Mouse (Mus musculus) MEL-GATA-1-ER (cell line): Measurements from ENCODE around the gene F2r.
A peak's percentile ranks its signal among the peaks of the same experiment; 100 is the strongest.

Experiments
- DNase-seq: peaks from one replicate; pipeline ENCODE4 v3.0.0-alpha.2; 2012; ENCODE audit warnings: low read depth; ENCODE audit errors: extremely low read depth

Gene F2r

DNA sequence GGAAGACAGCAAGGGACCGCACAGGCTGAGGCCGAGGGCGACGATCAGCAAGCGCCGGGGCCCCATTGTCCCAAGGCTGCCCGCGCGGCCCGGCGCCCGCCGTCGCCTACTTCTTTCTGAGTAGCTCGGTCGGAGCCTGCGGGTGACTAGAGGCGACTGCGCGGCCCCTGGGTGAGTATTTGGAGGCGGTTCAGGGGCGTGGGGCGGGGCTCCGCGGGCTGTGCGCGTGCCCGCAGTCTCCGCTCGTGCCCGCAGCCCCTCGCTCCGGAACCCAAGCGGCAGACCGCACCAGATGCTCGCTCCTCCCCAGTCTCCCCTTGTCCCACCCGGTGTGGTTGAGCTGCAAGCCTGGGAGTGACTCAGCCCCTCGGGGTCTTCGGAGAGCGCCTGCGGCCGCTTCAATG is at the start of gene F2r:
TSS of gene F2r (minus strand) at position 179 of the 404 bp plus-strand sequence.
- peak; percentile 56 for DNase-seq

DNA sequence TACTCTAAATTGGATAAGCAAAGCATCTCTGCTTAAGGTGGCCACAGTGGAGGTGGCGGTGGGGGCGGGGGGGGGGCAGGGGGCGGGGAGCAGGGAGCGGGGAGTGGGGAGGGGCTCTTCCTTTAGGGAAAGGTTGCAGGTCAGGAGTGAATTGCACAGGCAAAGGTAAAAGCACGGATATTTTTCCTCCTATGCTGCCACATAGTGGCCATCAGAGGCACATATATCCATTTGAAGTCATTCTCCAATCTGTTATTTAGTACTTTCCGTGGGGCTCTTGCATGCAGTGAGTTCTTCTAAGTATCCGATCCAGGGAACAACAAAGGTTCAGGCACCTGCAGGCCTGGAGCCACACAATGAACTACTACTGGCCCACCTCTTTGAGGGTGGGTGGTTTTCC is 49.0 kb upstream of the F2r start:
- no peak for DNase-seq

DNA sequence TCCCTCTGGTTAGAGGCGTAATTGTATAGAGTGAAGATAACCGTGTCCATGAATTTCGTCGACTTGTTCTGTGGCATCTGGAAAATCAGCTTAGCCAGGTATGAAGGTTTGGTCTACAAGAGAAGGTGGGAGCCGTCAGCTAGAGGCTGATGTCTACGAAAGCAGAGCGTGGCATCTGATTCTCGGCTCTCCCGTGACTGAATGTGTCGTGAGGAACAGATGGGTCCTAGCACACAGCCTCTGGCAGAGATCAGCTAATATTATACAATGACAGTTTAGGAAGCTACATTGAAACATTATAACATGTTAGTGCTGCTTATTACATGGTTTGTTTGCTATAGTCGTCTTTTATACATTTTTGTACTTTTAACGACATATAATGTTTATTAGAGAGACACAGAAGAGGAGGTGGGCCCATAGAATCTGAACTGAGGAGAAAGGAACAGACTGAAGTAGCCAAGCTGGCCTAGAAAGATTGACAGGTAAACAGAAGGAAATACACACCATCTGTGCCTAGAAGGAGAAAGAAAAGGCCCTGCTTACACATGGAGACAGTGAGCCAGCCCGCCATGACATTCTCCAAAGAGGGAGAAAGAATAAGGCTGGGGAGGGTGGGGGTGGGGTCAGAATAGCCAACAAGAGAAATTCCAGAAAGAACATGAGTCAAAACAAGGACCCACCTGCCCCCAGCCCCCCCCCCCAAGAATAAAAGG is 47.5 kb upstream of the F2r start:
- no peak for DNase-seq

DNA sequence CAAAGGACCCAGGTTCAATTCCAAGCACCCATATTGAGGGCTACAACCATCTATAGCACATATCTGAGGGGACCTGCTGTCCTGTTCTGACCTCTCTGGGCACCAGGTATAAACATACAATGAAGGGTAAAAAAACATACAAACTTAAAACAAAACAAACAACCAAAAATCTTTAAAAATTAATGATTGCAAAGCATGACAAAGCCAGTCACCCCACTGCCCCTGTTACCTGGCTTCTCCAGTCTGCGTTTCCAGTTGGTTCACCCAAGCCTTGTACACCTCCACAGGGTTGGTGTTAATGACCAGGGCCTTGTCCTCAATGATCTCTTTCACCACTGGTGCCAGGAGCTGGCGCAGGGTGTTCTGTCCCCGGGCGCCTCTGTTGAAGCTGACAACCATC is 45.5 kb upstream of the F2r start:
- DNase-seq, result no peak

DNA sequence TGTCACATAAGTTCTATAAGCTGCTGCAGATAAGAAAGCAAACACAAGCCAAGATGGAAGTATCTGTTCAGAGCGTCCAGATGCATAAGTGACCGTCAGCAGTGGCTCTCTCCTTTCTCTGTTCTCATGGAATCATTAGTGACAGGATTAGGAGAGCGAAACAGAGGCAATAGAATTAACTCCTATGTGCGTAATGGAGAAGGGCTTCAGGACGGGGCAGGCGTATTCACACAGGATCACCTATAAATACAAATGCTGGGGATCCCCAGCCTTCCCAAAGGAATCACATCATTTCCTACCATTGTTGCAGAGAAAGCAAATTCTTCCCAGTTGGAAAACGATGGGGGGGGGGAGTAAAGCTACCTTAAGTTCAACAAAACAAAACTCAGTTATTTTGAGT is 41.1 kb upstream of the F2r start:
- DNase-seq, result no peak

DNA sequence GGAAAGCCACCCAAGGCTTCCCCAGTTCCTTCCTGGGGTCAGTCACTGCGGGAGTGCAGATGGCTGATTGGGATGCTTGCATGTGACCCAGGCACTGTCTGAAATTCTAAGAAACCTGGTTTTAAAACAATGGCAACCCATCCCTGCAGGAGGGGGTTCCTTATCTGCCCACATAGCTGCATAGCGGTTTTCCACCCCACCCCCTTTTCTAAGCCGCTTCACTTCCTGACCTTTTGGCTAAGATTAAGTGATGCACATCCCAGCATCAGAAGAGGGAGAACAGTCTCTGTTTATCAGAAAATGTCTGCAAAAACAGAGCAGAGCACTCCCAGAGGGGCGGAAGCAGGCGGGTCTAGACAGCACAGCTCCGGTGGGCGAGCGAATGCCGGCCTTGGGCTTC is 38.9 kb upstream of the F2r start:
- DNase-seq, result peak; percentile 98

DNA sequence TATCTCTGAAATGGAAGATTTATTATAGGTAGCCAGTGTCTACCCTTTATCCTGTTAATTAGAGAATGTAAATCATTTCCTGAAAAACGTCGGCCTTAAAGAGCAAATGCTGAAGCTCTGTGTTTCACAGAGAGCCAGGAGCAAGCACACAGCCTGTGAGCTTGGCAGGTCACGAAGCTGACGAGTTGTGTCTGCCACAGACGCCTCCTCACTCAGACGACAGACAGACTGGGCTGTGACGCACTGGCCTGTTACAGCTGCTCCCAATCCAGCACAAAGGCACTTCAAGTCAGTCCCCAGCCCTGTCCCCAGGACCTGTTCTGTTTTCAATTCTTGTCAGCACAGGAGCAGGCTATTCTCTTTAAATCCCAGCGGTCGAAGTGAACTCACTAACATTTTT is 37.0 kb upstream of the F2r start:
- no peak for DNase-seq

DNA sequence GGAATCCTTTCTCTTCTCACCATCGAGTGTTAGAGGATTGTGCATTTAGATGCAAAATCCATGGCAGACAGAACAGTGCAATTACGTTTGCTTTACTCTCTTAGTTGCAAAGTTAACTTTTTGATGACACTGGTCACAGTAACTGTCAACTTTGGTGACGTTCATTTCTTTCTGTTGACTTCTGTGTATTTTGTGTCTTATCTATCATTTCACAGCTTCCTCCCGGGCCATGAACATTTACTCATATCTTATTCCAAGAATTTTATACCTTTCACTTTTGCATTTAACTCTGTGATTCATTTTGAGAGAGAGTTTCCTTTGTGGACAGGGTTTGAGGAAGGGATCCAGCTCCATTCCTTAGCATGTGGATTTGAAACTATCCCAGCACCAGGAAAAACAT is 35.4 kb upstream of the F2r start:
- peak; percentile 43 for DNase-seq

DNA sequence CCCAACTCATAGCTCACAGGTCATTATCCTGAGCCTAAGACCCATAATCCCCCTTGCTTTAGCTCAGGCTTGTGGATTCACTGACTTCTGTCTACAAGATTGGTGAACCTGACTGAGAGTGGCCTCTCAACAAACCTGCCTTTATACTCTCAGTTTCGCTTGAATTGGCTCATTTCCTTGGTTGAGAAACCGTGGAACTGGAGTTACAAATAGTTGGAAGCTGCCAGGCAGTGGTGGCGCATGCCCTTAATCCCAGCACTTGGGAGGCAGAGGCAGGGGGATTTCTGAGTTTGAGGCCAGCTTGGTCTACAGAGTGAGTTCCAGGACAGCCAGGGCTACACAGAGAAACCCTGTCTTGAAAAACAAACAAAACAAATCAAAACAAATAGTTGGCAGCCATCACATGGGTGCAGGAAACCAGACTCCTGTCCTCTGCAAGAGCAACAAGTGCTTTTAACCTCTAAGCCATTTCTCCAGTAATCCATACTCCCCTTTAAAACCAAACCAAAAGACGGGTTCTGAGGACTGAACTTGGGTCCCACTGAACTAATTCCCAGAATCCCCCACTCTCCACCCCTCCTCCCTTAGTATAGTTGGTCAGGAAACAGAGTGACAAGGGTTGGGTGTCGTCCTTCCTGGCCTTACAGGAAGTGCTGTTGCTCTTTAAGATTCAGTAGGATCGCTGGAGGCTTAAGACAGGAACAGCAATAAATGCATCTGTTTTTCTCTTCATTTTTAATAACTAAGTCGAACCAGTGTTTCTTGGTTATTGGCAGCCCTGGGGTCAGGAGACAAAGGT is 33.8 kb upstream of the F2r start:
- DNase-seq, result no peak

DNA sequence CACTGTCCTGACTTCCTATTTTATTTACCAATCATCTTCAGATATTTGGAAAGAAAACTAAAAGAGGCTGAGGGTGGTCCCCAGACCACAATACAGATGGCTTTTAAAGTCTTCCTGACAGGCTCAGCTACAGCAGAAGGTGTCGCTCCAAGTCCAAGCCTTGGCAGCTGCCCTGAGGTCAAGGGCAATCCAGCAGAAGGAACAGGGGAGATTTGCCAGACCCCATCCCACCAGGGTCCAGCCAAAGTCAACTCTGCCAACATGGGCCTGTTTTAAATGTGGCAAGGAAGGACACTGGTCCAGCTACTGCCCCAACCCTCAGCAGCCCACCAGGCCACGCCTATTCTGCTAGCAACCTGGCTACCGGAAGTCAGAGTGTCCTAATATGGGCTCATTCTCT is 31.7 kb upstream of the F2r start:
- DNase-seq, result no peak

DNA sequence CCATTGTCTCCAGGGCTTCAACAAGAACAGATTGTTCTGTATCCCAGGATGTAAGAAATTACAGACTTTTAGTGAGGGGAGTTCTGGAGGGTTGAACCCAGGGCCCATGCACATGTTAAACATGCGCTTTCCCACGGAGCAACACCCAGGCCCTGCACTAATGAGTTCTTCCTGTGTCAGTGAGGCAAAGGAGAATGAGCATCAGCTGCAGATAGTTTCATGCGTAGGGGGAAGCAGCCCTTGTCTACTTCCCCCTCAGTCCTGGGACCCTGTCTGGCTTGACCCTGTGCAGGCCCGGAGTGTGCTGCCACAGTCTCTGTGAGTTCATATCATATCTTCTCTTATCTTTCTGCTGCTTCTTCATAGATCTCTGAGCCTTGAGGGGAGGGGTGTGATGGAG is 29.0 kb upstream of the F2r start:
- no peak for DNase-seq

DNA sequence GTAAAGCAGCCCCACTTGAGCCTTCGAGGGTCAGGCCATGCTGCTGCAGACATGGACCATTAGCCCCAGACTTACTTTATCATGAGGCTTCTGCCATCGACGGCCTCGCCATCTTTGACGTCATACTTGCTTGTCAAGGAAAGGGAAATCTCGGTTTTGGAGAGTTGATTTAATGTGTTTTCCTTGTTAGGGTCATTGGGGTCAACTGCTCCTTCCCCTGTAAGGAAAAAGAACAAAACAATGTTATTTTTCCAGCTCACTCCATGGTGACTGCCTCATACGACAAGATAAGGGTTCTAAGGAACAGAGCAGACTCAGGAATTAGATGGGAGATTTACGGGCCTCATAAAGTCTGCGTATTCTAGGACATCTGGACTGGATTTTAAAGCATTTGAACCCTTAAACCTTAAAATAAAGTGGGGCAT is 28.4 kb upstream of the F2r start:
- no peak for DNase-seq

DNA sequence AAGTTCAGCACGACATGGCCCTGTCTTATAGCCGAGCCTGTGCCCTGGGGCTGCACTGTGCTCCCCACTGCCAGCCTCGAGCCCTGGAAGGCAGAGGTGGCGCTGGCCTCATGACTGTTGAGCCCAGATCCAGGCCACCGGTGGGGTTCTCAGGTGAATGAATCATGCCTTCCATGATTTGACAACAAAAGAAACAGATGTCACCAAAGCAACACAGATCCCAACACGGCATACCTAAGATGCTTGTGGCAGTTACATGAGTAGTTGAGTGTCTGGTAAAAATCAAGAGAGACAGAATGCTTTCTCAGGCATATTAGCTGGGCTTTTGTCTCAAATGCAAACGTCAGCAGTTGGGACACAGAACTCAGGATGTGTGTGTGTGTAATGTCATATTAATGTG is 25.5 kb upstream of the F2r start:
- no peak for DNase-seq

DNA sequence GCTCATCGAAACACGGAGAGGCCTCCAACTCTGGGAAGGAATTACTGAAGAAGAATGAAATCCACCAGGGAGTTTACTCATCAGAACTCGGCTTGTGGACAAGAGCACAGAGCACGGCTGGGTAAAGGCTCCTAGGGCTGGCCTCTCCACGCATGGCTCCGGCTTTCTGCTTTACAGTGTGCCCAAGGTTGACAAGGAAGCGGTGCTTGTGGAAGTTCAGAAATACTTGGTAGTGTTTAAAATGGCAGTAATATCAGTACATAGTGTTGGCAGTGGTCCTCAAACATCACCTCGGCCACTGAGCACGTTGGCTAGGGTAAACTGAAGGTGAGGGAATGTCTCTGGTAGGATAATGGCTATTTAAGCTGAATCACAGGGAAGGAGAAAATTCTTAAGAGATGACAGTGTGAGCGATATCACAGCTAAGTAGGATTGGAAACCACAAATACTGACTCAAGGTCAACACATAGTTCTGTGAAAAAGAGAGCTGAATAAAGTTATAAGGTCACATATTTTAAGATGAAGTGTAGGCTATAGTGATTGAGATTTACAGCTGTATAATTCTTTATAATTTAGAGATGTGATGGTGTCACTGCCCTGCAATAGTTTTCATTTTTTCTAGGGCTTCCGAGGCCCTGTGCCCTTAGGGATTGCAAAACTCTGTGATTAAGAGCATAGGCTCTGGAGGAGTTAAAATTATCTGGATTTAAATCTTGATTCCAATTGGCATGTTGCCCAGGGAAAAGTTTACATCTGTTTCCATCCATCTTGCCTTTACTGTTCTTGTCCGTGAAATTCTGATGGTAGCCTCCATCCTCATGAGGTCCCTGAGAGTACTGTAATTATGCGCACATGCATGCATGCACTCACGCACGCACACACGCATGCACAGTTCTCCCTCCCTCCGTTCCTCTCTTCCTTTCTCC is 23.0 kb upstream of the F2r start:
- no peak for DNase-seq

DNA sequence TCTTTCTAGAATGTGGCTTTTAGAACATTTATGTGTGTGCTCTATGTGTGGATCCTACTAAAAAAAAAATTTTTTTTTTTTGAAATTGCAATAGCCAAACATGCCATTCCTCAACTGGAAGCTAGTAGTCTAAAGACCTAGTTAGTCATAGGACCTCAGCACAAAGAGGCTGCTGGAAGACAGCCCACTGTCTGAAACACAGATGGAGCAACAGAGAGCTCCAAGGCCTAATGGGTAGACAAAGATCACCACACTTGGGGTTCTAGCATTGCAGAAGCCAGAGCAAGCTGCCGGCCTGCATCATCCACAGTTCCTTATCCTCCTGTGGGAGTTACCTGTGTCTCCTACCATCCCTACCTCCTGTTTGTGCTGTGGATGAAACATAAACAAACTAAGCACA is 22.1 kb upstream of the F2r start:
- no peak for DNase-seq

DNA sequence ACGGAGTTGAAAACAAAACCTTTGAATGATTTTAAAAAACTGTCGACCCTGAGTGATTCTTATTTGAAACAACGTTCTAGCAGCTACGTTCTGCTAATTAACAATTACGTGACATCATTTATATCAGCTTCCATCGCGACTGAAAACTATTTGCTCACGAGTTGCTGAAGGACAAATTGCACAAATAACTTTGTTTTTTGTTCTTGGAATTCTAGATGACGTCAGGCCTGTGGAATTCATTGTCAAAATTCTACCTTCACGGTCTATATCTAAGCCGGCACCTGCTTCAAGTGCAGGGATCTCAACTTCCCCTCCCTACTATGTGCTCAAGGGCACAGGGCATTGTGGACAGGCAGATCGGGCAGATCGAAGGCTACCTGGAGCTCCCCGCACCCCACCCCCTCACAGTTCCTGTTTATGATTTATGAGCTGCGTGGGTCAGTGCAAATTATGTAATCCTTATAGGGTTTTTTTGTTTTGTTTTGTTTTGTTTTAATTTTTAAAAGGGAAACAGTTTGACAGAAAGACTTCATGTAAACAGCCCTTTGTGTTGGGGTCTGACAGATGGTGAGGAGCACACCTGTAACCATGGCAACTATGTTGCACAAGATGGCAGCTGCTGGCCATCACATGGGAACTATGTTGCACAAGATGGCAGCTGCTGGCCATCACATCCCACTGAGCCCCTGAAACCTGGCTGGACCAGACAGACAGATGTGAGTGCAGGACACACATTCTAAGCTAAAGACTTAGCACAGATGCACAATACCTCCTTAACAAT is 21.2 kb upstream of the F2r start:
- no peak for DNase-seq

DNA sequence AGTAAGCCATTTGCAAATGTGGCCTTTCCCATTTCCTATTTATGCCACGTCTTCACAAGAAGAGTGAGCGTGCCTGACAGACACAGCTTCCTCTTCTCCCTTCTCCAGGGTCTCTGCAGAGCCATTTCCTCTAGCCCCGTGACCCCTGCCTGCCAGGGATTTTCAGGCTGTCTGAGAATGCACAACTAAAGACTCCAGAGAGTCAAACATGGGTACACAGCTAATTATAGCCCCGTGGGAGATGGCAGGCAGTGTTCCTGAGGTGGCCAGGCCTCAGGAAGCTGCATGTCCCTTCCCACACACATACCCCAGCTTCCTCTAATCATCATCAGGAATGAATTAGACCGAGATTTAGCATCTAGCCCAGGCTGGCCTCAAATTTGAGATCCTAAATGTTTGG is 20.6 kb upstream of the F2r start:
- DNase-seq, result no peak

DNA sequence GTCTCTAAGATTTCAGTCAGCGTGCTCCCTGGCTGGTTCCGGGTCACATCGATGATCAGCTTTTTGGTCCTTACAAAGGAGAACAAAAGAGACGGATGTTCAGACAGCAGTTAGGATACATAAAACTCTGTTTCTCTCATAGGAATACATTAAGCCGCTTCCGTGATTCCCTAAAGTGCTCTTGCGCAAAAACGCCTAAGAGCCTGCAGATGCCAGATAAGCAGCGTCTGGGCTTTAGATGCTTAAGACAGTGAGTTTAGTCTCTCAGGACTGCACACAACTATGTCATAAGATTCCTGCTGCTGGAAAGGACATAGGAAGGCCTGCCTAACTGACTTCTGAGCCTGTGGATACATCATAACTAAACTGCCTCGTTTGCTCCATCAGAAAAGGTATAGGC is 19.4 kb upstream of the F2r start:
- DNase-seq, result no peak

DNA sequence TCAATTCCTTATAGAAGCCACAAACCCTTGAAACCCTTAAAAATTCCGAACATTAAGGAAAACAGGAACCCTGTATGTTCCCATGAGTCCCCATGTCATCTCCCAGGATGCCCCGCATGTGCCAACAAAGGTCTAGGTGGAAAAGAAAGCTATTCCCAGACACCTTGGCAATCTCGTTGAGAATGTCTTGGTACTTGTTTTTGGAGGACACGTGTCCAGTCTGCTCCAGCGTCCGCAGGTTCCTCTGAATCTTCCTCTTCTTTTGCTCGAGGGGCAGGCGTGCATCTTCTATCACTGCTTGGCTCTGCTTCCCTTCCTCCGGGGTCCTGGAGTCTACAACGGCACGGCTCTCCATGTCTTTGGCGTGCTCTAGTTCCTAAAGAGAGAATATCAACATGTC is 17.0 kb upstream of the F2r start:
- no peak for DNase-seq

DNA sequence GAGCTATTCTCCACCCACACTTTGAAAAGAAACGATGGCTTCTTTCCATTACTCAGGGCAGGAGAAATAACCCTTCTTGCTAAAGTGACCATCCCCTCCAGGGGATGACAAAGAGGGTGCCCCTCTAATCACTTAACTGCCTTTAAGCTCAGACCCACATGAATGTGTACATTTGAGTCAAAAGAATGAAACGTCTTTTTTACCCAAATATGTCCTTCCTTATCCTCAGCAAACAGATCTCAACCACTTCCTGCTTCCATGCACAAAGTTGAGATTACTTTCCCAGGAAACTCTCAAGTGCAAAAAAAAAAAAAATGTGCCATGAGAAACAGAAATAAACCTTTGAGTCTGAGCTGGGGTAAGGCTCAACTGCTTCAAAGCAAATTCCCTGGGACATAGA is 16.2 kb upstream of the F2r start:
- peak; percentile 79 for DNase-seq

DNA sequence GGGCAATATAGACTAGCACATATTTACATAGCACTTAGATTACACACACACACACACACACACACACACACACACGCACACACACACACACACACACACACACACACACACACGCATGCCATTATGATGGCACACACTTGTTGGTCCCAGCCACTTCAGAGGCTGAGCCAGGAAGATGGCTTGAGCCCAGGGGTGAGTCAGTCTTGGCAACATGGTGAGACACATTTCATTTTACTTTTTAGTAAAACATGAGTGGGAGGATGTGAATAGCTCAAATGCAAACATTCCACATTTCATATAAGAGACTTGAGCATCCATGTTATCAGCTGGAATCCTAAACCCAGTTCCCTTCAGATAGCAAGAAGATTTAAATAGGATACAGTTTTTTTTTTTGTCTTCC is 15.1 kb upstream of the F2r start:
- DNase-seq, result no peak
